Mouse (Mus musculus): ENCODE measurements around the gene D130052B06Rik. TPM values are rescaled to one million over a fixed set of nuclear protein-coding genes. Genes with fewer than 3 reads are reported as not detected.

The D130052B06Rik gene
- total and polyA plus RNA-seq, 2 experiments = not detected

GRCm38 (mm10) chr11:33668376-33668775 lies 69.3 kb downstream of the D130052B06Rik start:
- Histone ChIP-seq H3K27ac (replicated peaks; ENCODE audit: insufficient read depth, low read depth, low read length) (no peak overlapping the region), H3K79me2 (ENCODE audit: control insufficient read depth, insufficient read depth, low read length) (no peaks in the 10 kb centered on the region), H3K4me3 (ENCODE audit: insufficient read depth, low read depth, low read length) (no peak overlapping the region), H3K9ac (ENCODE audit: low read depth, low read length) (no peak overlapping the region), H3K36me3 (ENCODE audit: control insufficient read depth, insufficient read depth, low read length) (no peaks in the 10 kb centered on the region), H3K4me1 (ENCODE audit: control insufficient read depth, insufficient read depth, low read length) (no peaks in the 10 kb centered on the region), H3K27me3 (ENCODE audit: control insufficient read depth, insufficient read depth, low read length) (no peaks in the 10 kb centered on the region)
- 77% methylated on average over 6 of the region's 6 CpGs for WGBS
- no peak for DNase-seq (ENCODE audit: extremely low read depth, low read depth, low spot score)
- no peak for TF ChIP-seq POLR2A (IDR thresholded peaks at IDR 0.05; ENCODE audit: extremely low read depth, insufficient read depth, low read length)

DNA sequence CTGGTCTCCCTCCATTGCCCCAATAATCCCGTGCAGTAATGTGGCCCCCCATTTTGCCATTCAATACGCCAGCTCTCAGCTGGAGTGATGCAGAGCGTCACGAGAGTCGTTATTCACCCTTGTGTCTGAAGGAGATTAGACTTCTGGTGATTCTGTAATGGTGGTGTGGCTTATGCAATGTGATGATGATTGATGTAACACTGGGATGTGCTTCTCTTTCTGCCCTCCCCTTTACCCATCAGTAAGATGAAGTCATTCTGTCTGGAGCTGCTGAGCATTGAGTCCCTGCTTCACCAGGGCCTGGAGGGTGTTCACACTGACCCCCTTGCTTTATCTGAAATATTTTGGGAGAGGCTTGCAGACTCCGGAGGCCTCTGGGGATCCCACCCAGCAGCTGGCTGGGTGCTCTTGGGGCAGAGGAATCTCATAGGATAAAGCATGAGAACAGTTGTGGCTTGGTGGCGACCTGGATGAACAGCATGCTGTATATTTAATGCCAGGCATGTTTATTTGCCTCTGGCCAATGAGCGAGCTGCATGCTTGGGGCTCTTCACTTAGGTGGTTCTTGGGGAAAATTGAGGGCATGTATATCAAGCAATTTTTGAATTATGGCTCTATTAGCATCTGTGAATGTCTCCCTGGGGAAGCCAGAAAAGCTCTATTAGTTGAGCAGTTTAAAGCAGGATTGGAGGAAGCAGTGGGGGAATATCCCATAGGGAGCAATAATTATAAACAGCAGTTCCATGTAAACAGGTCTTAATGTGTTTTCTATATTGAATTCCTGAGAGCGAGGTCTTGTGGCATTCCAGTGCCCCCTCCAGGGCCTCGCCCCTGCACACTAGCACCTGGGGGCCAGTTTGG lies 71.2 kb downstream of the D130052B06Rik start:
- Histone ChIP-seq H3K27me3 (ENCODE audit: control insufficient read depth, insufficient read depth, low read length) (no peaks in the 10 kb centered on the region), H3K27ac (replicated peaks; ENCODE audit: insufficient read depth, low read depth, low read length) (no peak overlapping the region), H3K4me3 (ENCODE audit: insufficient read depth, low read depth, low read length) (no peak overlapping the region), H3K79me2 (ENCODE audit: control insufficient read depth, insufficient read depth, low read length) (no peaks in the 10 kb centered on the region), H3K36me3 (ENCODE audit: control insufficient read depth, insufficient read depth, low read length) (no peaks in the 10 kb centered on the region), H3K4me1 (ENCODE audit: control insufficient read depth, insufficient read depth, low read length) (no peaks in the 10 kb centered on the region), H3K9ac (ENCODE audit: low read depth, low read length) (no peak overlapping the region)
- WGBS = 79% methylated on average over 10 of the region's 10 CpGs
- DNase-seq (ENCODE audit: extremely low read depth, low read depth, low spot score) = no peak
- no peak for TF ChIP-seq CTCF (IDR thresholded peaks at IDR 0.05; ENCODE audit: low read depth, low read length)
- TF ChIP-seq POLR2A (IDR thresholded peaks at IDR 0.05; ENCODE audit: extremely low read depth, insufficient read depth, low read length) = no peak

Other genes starting within 250 kb of the D130052B06Rik start
- 0.09 and 0.34 TPM in 2 replicates for gene Ranbp17, start 85.6 kb upstream of the D130052B06Rik start, total RNA-seq (2014; rRNA removed)
- gene Ranbp17, start 85.6 kb upstream of the D130052B06Rik start, polyA plus RNA-seq (2012; rRNA removed) = 0.02 and 0.04 TPM in 2 replicates
- gene Gabrp, start 20.3 kb upstream of the D130052B06Rik start, total RNA-seq (2014; rRNA removed) = 0.07 and 0.18 TPM in 2 replicates
- not detected in 2 replicates for gene Gabrp, start 20.3 kb upstream of the D130052B06Rik start, polyA plus RNA-seq (2012; rRNA removed)

Measured in liver, adult 2 months (tissue).